Mouse (Mus musculus) embryo, embryonic 9.5 days (tissue): ENCODE measurements around the gene Dazap1.

Source experiments
- DNase-seq: peaks from one replicate; pipeline ENCODE4 v3.0.0-alpha.2; 2017; ENCODE audit errors: extremely low spot score

The Dazap1 gene

DNA sequence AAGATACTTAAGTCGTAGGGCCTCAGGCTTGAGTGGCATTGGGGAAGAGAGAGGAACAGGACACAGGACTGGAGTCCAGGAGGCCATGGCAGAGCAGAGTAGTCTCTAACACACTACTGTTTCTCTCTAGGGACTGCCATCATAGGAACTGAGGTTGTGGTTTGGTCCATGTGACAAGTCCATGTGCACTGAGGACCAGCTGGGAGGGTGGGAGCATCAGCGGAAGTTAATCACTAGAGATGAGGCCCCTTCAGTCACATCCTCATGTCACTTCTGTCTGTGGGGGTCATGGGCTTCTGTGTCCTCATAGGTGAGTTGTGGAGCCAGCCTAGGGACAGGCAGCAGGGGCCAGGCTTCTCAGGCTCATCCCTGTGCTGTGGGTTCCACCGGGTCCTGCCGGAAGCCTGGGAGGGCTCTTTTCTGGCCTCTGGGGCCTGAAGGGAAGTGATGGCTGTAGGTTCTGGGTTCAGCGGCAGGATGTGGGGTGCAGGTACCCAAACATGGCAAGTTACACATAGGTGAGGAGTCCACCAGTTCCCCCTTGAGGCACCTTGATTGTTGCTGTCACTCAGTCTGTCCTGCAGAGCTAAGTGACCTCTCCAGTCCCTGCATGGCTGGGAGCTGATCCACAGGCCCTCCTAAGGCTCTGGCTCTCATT, 10.0 kb downstream of the Dazap1 start:
- DNase-seq = no peak

- no peak for DNase-seq
Measured at GRCm38 (mm10) chr10:80271870-80272585, 10.7 kb downstream of the Dazap1 start.

DNA sequence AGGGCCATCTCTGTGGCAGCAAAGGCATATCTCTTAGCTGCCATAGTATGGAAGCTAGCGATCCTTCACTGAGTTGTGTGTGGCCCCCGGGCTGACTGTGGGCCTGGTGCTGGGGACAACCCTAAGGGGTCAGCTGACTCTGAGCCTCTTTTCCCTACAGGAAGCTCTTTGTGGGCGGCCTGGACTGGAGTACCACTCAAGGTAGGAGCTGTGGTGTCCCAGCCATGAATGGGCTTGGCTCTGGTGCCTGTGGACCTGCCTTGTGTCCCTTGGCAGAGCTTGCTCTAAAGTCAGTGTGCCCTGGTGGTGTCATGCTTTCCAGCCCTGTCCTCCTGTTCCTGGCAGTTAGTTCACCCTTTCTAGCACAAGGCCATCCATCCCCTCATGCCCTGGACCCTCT, 12.6 kb downstream of the Dazap1 start:
- no peak for DNase-seq

DNA sequence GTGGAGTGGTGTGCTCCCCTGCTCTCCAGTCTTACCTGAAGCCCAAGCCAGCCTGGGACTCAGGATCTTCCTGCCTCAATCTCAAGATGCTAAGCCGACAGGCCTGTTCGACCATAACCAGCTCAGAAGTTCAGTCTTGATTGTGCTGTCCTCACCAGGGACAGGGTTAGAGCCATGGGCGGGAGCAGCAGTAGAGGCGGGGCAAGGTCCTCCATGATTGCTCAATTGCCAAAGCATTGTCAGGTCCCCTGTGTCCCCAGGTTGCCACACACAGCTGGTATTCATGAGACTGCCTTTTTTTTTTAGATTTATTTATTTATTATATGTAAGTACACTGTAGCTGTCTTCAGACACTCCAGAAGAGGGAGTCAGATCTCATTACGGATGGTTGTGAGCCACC, 15.0 kb downstream of the Dazap1 start:
- no peak for DNase-seq

DNA sequence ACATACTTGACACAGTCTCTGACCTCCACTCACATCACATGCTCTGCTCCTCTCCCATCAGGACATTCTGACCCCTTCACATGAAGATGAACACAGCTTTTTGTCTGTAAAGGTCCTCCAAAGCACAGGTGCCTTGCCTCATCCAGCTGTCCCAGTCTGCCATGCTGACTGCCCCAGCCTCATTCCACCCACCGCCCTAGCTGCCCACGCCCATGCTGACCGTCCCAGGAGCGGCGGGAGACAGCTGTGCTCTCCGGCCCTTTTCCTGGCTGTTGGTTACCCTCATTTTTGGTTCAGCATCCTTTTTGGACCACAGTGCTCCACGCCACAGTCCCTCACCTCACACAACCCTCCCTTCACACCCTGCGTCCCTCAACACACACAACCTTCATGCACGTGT, 17.1 kb downstream of the Dazap1 start:
- DNase-seq = no peak

GRCm38 (mm10) chr10:80279273-80279672, 18.0 kb downstream of the Dazap1 start:
- no peak for DNase-seq

DNA sequence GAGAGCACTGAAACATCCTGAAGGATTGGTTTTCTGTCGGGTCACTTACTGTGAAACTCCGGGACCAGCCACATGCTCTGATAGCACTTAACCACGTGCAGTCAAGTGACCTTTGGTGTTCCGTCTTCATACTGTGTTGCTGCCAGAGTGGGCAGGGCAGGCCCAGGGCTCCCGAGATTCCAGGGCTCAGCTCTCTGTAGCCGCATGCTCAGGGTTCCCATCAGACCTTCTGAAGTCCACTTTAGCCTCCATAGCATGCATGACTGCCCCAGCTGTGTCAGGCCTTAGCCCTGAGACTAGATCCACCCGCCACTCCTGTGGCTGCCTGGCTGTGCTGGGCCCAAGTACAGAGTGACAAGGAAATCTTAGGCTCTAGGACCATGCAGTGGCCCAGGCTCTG, 20.0 kb downstream of the Dazap1 start:
- DNase-seq = no peak

- DNase-seq = no peak
Measured at GRCm38 (mm10) chr10:80281921-80282371, 20.7 kb downstream of the Dazap1 start.

DNA sequence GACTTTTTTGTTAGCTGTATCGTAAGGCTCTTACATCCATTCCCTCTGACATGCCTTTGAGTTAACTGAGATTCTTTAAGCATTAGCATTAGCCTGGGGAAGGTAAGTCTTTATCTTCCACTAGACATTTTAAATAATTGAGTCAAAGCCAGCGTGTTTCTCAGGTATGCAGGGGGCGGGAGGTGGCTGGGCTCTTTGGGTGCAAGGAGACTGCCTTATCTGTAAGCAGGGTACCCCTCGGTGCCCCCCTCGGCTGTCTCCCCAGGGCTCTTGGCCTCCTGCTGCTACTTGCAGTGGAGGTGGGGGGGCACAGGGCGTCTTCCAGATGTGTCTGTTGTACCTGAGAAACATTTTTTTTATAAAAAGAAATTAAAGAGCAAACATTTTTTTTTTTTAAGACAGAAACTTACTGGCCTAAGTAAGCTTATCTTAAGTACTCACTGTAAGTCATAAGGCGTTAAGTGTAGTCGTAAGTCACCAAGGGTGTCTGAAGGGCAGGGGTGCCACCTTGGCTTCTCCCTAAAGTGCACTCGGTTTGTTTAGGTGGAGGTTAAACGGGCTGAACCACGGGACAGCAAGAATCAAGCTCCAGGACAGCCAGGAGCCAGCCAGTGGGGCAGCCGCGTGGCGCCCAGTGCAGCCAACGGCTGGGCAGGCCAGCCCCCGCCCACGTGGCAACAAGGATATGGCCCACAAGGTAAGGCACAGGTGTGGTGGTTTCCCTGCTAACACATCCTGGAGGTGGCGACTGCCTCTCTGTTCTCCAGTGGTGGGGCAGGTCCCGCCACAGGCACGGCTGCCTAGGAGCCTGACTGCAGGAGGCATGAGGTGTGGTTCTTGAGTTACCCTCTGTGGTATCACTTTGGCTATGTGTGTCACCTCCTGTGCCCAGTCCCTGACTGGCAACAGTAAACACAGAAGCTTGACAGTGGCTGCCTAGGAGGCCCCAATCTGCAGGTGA, 21.5 kb downstream of the Dazap1 start:
- no peak for DNase-seq

DNA sequence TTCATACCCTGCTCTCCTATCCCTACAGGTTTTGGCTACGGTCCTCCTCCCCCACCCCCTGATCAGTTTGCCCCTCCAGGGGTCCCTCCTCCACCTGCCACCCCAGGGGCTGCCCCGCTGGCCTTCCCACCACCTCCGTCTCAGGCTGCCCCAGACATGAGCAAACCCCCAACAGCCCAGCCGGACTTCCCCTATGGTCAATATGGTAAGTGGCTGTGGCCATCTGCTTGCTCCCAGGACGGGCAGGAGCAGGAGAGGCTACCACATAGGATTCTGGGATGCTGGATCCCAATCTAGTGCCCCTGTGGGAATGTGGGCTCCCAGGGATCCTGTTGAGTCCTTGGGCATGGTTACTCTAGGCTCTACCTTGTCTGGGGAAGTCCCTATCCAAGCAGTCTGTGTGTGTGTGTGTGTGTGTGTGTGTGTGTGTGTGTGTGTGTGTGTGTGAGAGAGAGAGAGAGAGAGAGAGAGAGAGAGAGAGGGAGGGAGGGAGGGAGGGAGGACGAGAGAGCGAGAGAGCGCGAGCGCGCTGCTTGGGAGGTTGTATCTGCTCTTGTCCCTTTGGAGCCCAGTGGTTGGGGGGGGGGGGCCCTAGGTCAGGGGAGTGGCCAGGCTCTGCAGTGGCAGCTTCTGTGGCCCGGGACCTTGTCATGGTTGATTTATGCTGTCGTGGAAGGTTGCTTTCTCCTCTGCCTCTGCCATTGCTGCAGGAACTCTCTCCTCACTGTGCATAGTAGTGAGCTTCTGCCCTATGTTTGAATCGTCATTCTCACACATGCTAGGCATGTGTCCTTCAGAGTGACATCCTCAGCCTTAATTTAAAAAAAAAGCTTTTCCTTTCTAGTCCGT, 24.2 kb downstream of the Dazap1 start:
- no peak for DNase-seq

GRCm38 (mm10) chr10:80288097-80288496, 26.8 kb downstream of the Dazap1 start:
- DNase-seq = no peak

GRCm38 (mm10) chr10:80288657-80289056, 27.4 kb downstream of the Dazap1 start:
- no peak for DNase-seq

- DNase-seq = peak; percentile 94
Measured at GRCm38 (mm10) chr10:80292251-80293146, 31.2 kb downstream of the Dazap1 start, which contains the start of gene Rps15. Gene Rps15 (plus strand): TSS chr10:80292453.

DNA sequence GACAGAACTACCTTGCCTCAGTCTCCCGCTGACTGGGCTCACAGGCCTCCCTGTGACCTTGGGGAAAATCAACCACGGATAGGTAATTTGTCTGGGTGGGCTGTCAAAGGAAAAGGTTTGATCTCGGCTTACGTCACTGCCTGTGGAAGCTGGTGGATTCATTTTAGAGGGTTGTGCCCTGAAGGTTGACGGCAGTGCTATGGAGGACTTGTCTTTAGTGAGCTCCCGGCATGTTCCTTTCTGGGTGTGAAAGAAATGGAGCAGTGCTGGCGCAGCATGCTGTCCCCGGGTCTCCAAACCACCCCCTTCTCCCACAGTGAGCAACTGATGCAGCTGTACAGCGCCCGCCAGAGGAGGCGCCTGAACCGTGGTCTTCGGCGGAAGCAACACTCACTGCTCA, 32.0 kb downstream of the Dazap1 start:
- no peak for DNase-seq

DNA sequence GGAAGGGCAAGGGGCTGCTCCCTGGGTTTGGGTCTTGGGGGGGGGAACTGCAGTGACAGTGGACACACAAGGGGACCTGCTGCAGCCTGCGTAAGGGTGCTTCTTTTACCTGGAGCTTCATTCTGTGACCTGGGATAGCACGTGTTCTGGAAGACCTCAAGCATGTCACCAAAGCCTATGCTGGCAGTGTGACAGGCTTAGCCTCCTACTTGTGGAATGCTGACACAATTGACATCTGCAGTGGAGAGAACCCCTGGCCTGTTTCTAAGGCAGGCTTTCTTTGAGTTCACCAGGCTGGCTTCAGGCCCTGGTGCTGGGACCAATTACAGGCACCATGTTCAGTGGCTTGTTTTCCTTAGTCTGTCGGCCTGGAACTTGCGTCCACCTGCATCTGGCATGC, 33.0 kb downstream of the Dazap1 start:
- DNase-seq = no peak

DNA sequence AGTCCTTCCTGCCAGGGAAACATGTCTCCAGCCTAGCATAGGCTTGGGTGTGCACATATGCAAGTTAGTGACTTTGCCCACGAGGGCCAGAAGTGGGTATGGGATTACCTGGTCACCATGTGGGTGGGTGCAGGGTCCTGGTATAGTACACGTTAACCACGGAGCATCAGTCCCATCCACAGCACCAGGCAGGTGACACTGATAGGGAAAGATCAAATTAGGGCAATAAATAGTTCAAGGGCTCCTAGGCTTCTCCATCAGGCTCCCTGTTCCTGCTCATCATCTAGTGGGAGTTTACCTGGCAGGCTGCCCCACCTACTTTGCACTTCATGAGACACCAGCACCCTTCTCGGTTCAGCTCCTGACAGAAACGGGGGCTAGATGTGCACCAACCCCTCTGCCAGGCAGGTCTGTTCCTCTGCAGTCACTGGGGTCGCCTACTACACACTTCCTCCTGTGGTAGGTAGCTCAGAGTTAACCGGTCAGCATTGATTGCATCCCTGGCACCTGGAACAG, 33.6 kb downstream of the Dazap1 start:
- DNase-seq = no peak

DNA sequence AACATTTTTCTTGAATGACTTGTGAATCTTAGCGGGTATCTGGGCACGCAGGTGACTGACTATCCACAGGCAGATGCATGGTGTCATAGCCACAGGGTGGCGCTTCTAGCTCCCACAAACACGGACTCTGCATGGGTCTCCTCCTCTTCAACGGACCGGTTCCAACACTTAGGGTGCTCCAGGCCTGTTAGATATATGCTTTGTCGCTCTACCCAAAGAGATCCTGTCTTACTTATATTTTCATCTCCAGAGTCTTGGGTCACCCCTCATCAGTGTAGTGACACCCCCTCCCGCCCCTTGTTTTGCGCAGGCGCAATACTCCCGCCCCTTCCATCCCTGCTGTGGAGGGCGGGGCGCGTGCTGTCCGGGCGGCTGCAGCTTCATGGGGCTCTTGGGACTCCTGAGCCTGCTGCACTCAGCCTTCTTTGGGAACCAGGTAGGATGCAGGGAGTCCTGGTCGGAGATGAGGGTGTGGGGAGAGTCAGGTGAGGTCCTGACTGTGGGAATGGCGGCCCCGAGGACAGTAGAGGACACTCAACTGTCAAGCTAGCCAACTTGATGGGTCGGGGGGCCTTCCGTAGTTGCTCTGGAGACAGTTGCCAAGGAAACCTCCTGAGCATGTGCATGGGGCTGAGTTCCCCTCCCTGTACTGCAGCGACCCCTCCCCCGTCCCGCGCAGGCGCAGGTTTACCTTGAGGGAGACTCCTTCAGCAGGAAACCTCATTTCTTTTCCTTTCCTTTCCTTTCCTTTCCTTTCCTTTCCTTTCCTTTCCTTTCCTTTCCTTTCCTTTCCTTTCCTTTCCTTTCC, 34.5 kb downstream of the Dazap1 start, which contains the start of gene Apc2:
TSS of gene Apc2 (plus strand) at position 360 of the 808 bp plus-strand sequence.
- DNase-seq = peak; percentile 85

- no peak for DNase-seq
Measured at GRCm38 (mm10) chr10:80296824-80297223, 35.5 kb downstream of the Dazap1 start.

DNA sequence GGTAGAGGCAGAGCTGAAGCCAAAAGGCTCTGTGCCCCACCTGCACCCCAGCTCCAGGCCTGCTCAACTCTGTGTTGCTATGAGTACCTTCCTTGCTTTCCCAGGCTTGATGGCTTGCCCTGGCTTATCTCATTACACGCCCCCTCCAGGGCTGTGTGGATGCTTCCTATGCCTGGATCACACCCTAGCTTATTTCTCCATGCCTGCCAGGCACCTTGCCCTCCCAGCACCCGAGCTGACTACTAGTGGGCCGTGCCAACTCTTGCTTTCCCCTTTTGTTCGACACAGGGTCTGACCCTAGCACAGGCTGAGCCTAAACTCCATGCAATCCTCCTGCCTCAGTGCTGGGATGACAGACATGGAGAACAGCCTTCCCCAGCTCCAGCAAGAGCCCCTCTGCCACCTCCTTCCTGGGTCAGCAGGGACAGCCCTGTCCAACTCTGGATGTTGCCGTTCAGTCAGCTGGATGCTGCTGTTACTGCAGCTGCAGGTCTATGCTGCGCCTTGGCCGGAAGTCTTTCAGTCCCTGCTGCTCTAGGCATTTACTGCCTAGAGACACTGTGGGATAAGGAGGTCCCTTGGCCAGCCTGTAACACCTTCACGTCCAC, 36.3 kb downstream of the Dazap1 start:
- no peak for DNase-seq
